Mouse (Mus musculus) liver, embryonic 12.5 days (tissue): Measurements from ENCODE around the gene Sema3f. TPM values are rescaled to one million over a fixed set of nuclear protein-coding genes. Genes with fewer than 3 reads are reported as not detected.
A peak's percentile ranks its signal among the peaks of the same experiment; 100 is the strongest.

ENCODE experiments used
- ATAC-seq: fragments of 200-750 bp; cut with Nextera tagmentation; 2 replicates; pipeline ENCODE4 v1.8.0; 2017; ENCODE audit warnings: moderate number of reproducible peaks, mild to moderate bottlenecking, moderate library complexity
- H3K27ac ChIP-seq: fragments of 300-500 bp; sonication (generic); 2 replicates; pipeline ENCODE4 v1.5.1; 2016; ENCODE audit warnings: mild to moderate bottlenecking
- H3K27me3 ChIP-seq: fragments of 300-500 bp; sonication (generic); replicated peaks from 2 replicates; pipeline ENCODE4 v1.6.1; 2016; ENCODE audit warnings: mild to moderate bottlenecking, moderate library complexity
- H3K36me3 ChIP-seq: fragments of 300-500 bp; sonication (generic); 2 replicates; pipeline ENCODE4 v1.6.1; 2016; ENCODE audit warnings: mild to moderate bottlenecking, moderate library complexity
- H3K4me1 ChIP-seq: fragments of 300-500 bp; sonication (generic); 2 replicates; pipeline ENCODE4 v1.6.1; 2016
- H3K4me2 ChIP-seq: fragments of 300-500 bp; sonication (generic); 2 replicates; pipeline ENCODE4 v1.6.1; 2016; ENCODE audit warnings: mild to moderate bottlenecking, moderate library complexity
- H3K4me3 ChIP-seq: fragments of 300-500 bp; sonication (generic); 2 replicates; pipeline ENCODE4 v1.5.1; 2016; ENCODE audit warnings: mild to moderate bottlenecking, moderate library complexity
- H3K9ac ChIP-seq: fragments of 300-500 bp; sonication (generic); 2 replicates; pipeline ENCODE4 v1.6.1; 2016; ENCODE audit warnings: mild to moderate bottlenecking, moderate library complexity
- H3K9me3 ChIP-seq: fragments of 300-500 bp; sonication (generic); replicated peaks from 2 replicates; pipeline ENCODE4 v1.6.1; 2016; ENCODE audit warnings: mild to moderate bottlenecking, moderate library complexity
- WGBS: fragments of 180-500 bp; shearing (Covaris S2); methylation state at CpG from one replicate; pipeline ENCODE4 v1.1.7; 2016; ENCODE audit not compliant: insufficient replicate concordance; 5-methylcytosine and 5-hydroxymethylcytosine counted together
- polyA plus RNA-seq: library from polyadenylated mRNA; unstranded; fragments of >200 nt; fragmentation: Nextera tagmentation; extraction: Ambion mirVana; gene quantifications from 2 replicates; pipeline ENCODE4 v1.2.1, GENCODE M21; 2016

Gene Sema3f
- polyA plus RNA-seq, 1 experiment from 2014 or later: 3.9 TPM

DNA sequence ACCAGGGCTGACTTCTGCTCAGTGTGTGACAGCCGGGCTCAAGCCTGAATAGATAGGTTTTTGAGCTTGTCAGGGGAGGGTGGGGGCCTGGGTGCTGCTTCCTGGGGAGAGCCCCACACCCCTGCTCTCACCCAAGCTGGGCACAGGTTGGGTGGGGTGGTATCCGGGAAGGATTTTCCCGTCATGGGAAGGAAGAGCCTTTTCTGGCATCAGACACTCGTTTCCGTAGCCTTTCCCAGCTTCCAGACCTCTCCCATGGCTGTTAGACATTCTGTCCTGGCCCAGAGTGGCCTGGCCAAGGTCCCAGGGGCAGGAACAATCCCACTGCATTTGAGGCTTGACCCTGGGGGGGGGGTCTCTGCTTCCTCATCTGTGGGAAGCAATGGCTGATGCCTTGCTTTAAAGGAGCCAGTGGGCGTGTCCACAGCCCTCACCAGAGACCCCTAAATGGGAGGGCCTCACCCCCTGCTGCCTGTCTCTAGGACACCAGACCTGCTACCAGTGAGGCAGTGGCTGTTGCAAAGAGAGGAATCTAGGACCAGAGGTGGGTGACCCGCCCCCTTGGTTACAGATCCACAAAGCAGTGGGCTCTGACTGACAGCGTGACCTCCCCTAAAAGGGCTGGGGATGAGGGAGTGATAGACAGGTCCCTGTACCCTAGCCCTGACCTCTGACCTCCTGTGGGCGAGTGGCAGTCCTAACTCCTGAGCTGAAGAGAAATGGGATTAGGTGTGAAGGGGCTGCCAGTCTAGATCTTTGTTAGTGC, 13.2 kb downstream of the Sema3f start:
- Histone ChIP-seq H3K4me2 (no peak overlapping the region), H3K9me3 (no peaks in the 10 kb centered on the region), H3K27ac (no peak overlapping the region), H3K27me3 (peaks cover 72% of the 10 kb centered on the region), H3K4me3 (no peak overlapping the region), H3K36me3 (0 out of 2 replicates have a peak, but pooled peaks cover under 1% of the 10 kb centered on the region), H3K4me1 (peaks cover 36% of the 10 kb centered on the region), H3K9ac (no peak overlapping the region)
- WGBS: 45% methylated on average over 9 of the region's 9 CpGs
- ATAC-seq: peak; percentile 6; the same call in 1 of the 2 replicates

DNA sequence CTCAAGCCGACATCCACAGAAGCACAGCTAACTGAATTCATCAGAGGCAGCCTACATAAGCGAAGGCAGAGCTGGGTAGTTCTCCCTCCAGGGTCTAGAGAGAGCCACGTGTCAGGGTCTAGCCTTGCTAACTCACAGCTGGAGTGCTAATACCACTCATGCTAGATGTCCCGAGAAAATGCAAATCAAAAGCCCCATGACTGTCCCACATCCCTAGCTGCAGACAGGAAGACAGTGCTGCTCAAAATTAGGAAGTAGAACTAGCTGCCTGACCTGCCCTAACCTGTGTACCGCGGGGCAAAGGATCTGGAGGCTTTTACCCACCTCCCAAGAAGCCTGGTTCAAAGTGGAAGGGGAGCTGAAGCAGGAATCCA, 14.2 kb downstream of the Sema3f start:
- H3K4me2 ChIP-seq: no peak overlapping the region
- ATAC-seq: no peak
- no peak overlapping the region for H3K27ac ChIP-seq
- H3K9me3 ChIP-seq: no peaks in the 10 kb centered on the region
- peaks cover 6% of the 10 kb centered on the region; the same call in 1 of the 2 replicates for H3K36me3 ChIP-seq
- H3K27me3 ChIP-seq: peaks cover 77% of the 10 kb centered on the region
- H3K4me3 ChIP-seq: no peak overlapping the region
- peaks cover 36% of the 10 kb centered on the region for H3K4me1 ChIP-seq
- 29% methylated on average over 6 of the region's 6 CpGs for WGBS
- H3K9ac ChIP-seq: no peak overlapping the region

DNA sequence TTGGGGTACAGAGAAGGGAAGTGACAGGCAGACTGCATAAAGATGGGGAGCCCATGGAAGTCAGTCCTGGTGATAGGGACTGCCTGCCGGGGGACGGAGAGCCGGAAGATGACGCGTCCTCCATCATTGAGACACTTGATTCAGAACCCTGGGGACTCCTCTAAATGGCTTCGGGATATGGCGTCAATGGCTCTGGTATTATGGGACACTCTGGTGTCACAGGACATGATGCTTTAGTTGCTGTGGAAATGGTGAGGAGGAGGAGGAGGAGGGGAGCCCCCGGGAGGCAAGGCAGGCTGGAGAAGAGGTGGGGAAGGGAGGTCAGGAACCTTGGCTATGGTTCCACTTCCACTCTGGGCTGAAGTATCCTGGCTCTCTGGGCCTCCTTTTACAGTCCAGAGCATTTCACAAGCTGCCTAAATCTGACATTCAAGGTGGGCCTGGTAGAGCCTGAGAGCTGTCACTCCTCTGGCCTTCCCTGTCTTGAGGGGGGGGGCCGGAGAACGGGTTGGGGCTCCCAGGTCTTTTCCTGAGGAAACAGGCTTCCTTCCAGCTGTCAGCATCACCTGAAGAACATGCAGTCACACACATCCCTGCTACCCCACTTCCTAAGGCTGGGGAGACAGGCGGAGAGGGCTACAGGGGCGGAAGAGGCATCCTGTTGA, 14.7 kb downstream of the Sema3f start:
- no peak for ATAC-seq
- H3K4me1 ChIP-seq: peaks cover 36% of the 10 kb centered on the region
- no peak overlapping the region for H3K4me3 ChIP-seq
- no peak overlapping the region for H3K27ac ChIP-seq
- H3K9ac ChIP-seq: no peak overlapping the region
- H3K27me3 ChIP-seq: peaks cover 74% of the 10 kb centered on the region
- no peak overlapping the region for H3K4me2 ChIP-seq
- 73% methylated on average over 12 of the region's 12 CpGs for WGBS
- H3K36me3 ChIP-seq: peaks cover 6% of the 10 kb centered on the region; the same call in 1 of the 2 replicates
- H3K9me3 ChIP-seq: no peaks in the 10 kb centered on the region

DNA sequence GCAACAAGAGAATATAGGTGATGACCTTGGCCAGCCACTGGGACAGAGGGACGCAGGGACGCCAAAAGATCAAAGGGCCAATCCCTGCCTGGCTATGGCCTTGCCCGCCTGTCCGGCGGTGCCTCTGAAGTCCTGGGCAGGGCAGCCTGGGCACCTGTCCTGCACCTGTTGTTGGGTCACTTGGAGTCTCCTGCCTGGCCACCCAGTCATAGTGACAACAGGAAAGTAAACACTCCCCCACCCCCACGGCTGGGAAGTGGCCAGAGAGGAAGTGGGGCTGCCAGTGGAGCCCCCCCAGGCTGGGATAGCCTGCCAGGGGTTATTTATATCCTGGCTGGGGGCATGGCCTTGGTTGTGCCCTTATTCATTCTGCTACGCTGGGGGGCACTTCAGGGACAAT, 15.6 kb downstream of the Sema3f start:
- H3K36me3 ChIP-seq: peaks cover 6% of the 10 kb centered on the region; the same call in 1 of the 2 replicates
- H3K4me3 ChIP-seq: no peak overlapping the region
- 61% methylated on average over 7 of the region's 7 CpGs for whole genome bisulfite sequencing
- no peaks in the 10 kb centered on the region for H3K9me3 ChIP-seq
- H3K27me3 ChIP-seq: peaks cover 69% of the 10 kb centered on the region
- no peak overlapping the region for H3K9ac ChIP-seq
- no peak overlapping the region for H3K27ac ChIP-seq
- no peak for ATAC-seq
- H3K4me1 ChIP-seq: peaks cover 36% of the 10 kb centered on the region
- H3K4me2 ChIP-seq: no peak overlapping the region

DNA sequence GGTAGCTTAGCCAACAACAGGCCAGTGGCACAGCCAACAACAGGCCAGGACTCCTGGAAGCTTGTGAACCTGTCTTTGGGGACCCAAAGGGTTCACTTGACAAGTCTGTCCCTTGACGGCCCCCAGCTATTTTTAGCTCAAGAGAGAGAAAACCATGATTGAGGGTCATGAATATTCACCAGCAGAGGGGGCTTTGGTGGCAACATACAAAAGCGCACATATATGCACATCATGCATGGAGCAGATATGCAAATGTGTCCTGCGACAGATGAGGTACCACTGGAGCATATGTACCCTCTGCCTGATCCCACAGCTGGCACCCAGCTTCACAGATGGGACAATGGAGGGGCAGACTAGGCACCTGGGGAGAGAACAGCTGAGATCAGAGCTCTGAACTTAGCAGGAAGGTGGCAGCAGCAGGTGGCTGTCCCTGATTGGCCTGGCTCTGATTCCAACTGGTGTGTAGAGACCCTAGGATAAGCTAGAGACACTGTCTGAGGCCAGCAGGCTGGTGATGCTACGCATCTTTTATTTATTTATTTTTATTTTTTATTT, 16.8 kb downstream of the Sema3f start:
- Histone ChIP-seq H3K4me3 (no peak overlapping the region), H3K9ac (no peak overlapping the region), H3K27ac (no peak overlapping the region), H3K4me2 (no peak overlapping the region), H3K27me3 (peaks cover 61% of the 10 kb centered on the region), H3K9me3 (no peaks in the 10 kb centered on the region), H3K36me3 (peaks cover 6% of the 10 kb centered on the region; the same call in 1 of the 2 replicates), H3K4me1 (peaks cover 29% of the 10 kb centered on the region)
- WGBS: 57% methylated on average over 4 of the region's 4 CpGs
- no peak for ATAC-seq

DNA sequence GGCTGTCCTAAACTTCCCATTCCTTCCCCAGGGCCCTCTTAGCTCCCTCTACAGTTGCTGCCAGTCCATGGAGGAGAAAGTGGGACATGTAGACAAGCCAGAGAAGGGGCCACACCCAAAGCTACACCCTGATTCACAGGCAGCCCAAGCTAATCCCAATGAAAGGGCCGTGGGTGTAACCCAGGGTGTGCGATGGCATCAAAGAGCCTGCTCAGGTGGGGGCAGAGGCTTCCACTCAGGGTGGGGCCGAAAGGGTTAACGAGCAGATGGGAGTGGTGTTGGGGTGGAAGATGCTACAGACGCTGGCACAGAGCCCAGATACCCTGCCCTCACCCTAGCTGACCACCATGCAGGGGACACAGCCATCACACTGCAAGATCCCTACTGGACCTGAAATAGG, 17.5 kb downstream of the Sema3f start:
- 44% methylated on average over 5 of the region's 5 CpGs for whole genome bisulfite sequencing
- Histone ChIP-seq H3K4me2 (no peak overlapping the region), H3K4me3 (no peak overlapping the region), H3K36me3 (peaks cover 7% of the 10 kb centered on the region; the same call in 1 of the 2 replicates), H3K27me3 (peaks cover 61% of the 10 kb centered on the region), H3K27ac (no peak overlapping the region), H3K9ac (no peak overlapping the region), H3K9me3 (no peaks in the 10 kb centered on the region), H3K4me1 (peaks cover 24% of the 10 kb centered on the region)
- no peak for ATAC-seq

DNA sequence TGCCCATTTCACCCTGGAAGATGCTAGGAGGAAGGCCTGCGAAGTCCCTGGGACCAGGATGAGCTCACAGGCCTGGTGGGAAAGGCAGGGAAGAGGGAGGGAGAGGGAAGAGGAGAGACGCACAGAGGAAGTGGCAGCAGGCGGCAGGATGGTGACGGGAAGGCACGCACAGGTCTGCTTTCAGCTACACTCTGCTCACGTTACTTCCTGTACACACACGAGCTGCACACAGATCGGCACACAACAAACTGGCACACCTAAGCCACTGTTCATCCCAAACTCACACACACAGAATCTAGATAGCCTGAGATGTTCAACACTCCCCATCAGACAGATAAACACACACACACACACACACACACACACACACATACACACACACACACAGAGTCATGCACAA, 19.9 kb downstream of the Sema3f start:
- H3K4me3 ChIP-seq: no peak overlapping the region
- H3K4me2 ChIP-seq: no peak overlapping the region
- peaks cover 63% of the 10 kb centered on the region for H3K27me3 ChIP-seq
- H3K36me3 ChIP-seq: peaks cover 10% of the 10 kb centered on the region; the same call in 1 of the 2 replicates
- no peak overlapping the region for H3K27ac ChIP-seq
- H3K4me1 ChIP-seq: peaks cover 15% of the 10 kb centered on the region
- H3K9ac ChIP-seq: no peak overlapping the region
- H3K9me3 ChIP-seq: no peaks in the 10 kb centered on the region
- no peak for ATAC-seq
- WGBS: 44% methylated on average over 8 of the region's 8 CpGs

DNA sequence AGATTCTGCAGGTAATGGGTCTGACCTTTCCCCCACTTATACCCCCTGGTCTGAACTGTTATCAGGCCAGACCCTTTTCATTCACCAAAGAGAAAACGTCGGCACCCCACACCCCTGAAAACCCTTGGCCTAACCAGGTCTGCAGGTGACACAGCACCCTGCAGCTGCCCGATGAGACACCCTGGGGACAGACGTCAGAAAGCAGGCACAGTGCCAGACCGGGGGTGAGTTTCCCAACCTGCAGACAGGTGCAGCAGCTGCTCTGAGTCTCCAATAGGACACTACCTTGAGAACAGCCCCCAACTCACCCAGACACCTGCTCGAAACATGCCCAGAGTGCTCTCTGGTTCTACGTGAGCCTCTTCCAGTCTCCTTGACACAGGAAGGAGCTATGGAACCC, 21.3 kb downstream of the Sema3f start:
- Histone ChIP-seq H3K4me2 (no peak overlapping the region), H3K36me3 (peaks cover 10% of the 10 kb centered on the region; the same call in 1 of the 2 replicates), H3K4me3 (no peak overlapping the region), H3K9me3 (no peaks in the 10 kb centered on the region), H3K27ac (no peak overlapping the region), H3K27me3 (peaks cover 64% of the 10 kb centered on the region), H3K9ac (no peak overlapping the region), H3K4me1 (peaks cover 10% of the 10 kb centered on the region; the same call in 1 of the 2 replicates)
- WGBS: 58% methylated on average over 7 of the region's 7 CpGs
- ATAC-seq: no peak

DNA sequence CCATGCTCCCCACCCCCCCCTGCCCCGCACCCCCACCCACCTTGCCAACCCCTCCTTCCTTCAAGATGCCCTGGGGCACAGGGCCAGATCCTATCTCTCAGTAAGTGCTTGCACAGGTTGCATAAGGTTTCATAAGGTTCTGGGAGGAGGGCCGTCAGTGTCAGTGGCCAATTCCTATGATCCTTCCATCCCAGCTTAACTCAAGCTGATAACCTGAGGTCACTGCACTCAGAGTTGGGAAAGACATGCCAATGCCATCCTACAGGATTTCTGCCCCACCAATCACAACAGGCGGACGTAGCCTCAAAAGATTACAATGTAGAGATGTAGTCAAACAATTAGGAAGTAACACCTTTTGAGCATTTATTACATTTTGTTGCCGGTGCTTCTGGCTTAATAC, 21.9 kb downstream of the Sema3f start:
- no peak for ATAC-seq
- H3K9ac ChIP-seq: no peak overlapping the region
- no peak overlapping the region for H3K4me2 ChIP-seq
- no peaks in the 10 kb centered on the region for H3K9me3 ChIP-seq
- peaks cover 69% of the 10 kb centered on the region for H3K27me3 ChIP-seq
- peaks cover 10% of the 10 kb centered on the region; the same call in 1 of the 2 replicates for H3K36me3 ChIP-seq
- no peak overlapping the region for H3K4me3 ChIP-seq
- no peak overlapping the region for H3K27ac ChIP-seq
- peaks cover 10% of the 10 kb centered on the region; the same call in 1 of the 2 replicates for H3K4me1 ChIP-seq
- WGBS: 61% methylated on average over 5 of the region's 5 CpGs

DNA sequence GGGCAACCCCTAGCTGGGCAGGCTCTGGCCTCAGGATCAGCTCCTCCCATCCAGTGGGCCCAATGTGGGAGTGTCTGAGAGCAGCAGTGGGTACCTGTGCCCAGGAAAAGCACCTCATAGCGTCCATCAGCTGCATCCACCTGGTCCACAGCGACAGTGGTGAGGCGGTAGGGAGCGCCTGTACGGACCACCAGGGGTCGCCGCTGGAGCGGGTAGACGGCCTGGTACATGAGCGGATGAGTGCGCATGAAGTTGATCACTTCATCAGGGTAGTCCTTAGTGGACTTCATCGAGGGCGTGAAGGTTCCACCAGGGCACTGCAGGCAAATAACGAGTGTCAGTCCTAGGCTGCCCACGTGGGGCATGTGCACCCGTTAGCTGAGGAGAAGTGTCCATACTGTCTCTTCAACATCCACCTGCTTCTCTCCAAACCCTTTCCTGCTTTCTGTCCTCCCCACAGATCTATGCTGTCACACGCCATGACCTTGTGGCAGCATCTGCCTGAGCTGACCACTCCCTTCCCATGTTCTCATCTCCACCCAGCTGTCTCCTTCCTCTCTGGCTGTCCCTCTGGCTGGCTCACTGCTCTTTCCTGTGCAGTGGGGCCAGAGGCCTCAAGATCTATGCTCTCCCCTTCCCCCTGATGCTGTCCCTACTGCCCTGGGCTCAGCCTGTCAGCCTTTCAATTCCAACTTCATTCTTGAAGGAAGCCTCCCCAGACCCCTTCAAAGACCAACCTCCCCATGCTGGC, 24.9 kb downstream of the Sema3f start:
- Histone ChIP-seq H3K9ac (no peak overlapping the region), H3K9me3 (no peaks in the 10 kb centered on the region), H3K4me1 (no peaks in the 10 kb centered on the region), H3K4me2 (no peak overlapping the region), H3K36me3 (0 out of 2 replicates have a peak, but pooled peaks cover 4% of the 10 kb centered on the region), H3K27me3 (peaks cover 62% of the 10 kb centered on the region), H3K27ac (no peak overlapping the region), H3K4me3 (no peak overlapping the region)
- peak; percentile 44; the same call in 1 of the 2 replicates for ATAC-seq
- WGBS: 28% methylated on average over 17 of the region's 17 CpGs

DNA sequence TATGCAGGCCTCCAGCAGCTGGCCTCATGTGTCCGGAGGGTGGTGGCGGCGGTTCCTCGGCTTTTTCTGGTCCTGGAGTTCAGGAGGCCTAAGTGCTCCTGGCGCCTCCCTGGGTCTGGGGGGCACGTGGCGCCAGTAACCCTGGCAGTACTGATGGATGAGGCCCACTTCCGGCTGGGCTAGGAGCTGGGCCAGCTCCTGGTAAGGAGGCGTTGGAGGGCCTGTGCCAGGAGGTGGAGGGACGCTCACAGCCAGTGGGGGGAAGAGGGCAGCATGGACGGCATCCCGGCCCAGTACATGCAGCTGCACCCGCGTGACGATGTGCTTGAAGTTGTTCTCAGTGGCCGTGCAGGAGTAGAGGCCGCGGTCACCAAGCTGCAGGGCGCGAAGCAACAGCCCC, 27.9 kb downstream of the Sema3f start:
- no peak for ATAC-seq
- Histone ChIP-seq H3K27ac (no peak overlapping the region), H3K27me3 (peaks cover 72% of the 10 kb centered on the region), H3K4me1 (no peaks in the 10 kb centered on the region), H3K4me3 (no peak overlapping the region), H3K4me2 (no peak overlapping the region), H3K9ac (no peak overlapping the region), H3K36me3 (no peaks in the 10 kb centered on the region), H3K9me3 (no peaks in the 10 kb centered on the region)
- WGBS: 80% methylated on average over 20 of the region's 20 CpGs
